Mouse (Mus musculus) urinary bladder, postnatal 14 days (tissue): ENCODE data around the gene Ccdc181.
A peak's percentile ranks its signal among the peaks of the same experiment; 100 is the strongest.
"Not testable (repeated sequence)": the region's sequence is repeated elsewhere in the genome, so short reads cannot be mapped to it uniquely, and the experiment has no call there.

Source experiments
- DNase-seq: peaks from one replicate; pipeline ENCODE4 v3.0.0; 2021; ENCODE audit warnings: low spot score

The Ccdc181 gene

GRCm38 (mm10) chr1:164275455-164275954 lies at the start of gene Ccdc181:
Gene Ccdc181 (plus strand): TSS chr1:164275585.
- DNase-seq = peak; percentile 94

- DNase-seq = not testable (repeated sequence)
These were observed 43.3 kb upstream of the Ccdc181 start for GRCm38 (mm10) chr1:164231937-164232570.

GRCm38 (mm10) chr1:164233447-164233846 lies 41.9 kb upstream of the Ccdc181 start:
- no peak for DNase-seq

GRCm38 (mm10) chr1:164235078-164235477 lies 40.3 kb upstream of the Ccdc181 start:
- no peak for DNase-seq

- DNase-seq = peak; percentile 61
These were observed 39.3 kb upstream of the Ccdc181 start for GRCm38 (mm10) chr1:164236078-164236477.

GRCm38 (mm10) chr1:164241494-164241893 lies 33.9 kb upstream of the Ccdc181 start:
- DNase-seq = no peak

GRCm38 (mm10) chr1:164242809-164243208 lies 32.6 kb upstream of the Ccdc181 start:
- DNase-seq = peak; percentile 60

- DNase-seq = no peak
These were observed 27.9 kb upstream of the Ccdc181 start for GRCm38 (mm10) chr1:164247442-164247841.

GRCm38 (mm10) chr1:164247971-164248370 lies 27.4 kb upstream of the Ccdc181 start:
- DNase-seq = no peak

- DNase-seq = peak; percentile 99
These were observed 26.7 kb upstream of the Ccdc181 start, which contains the start of gene Slc19a2 for GRCm38 (mm10) chr1:164248465-164249331. Gene Slc19a2 (plus strand): TSS chr1:164249046.

GRCm38 (mm10) chr1:164249332-164249711 lies 26.1 kb upstream of the Ccdc181 start:
- peak; percentile 39 for DNase-seq

- DNase-seq = no peak
These were observed 24.8 kb upstream of the Ccdc181 start for GRCm38 (mm10) chr1:164250391-164251150.

GRCm38 (mm10) chr1:164251438-164251837 lies 23.9 kb upstream of the Ccdc181 start:
- DNase-seq = no peak

GRCm38 (mm10) chr1:164252551-164252950 lies 22.8 kb upstream of the Ccdc181 start:
- DNase-seq = no peak

- no peak for DNase-seq
These were observed 20.5 kb upstream of the Ccdc181 start for GRCm38 (mm10) chr1:164254836-164255235.

GRCm38 (mm10) chr1:164260171-164261028 lies 15.0 kb upstream of the Ccdc181 start:
- no peak for DNase-seq

GRCm38 (mm10) chr1:164261553-164261952 lies 13.8 kb upstream of the Ccdc181 start:
- peak; percentile 21 for DNase-seq

- DNase-seq = no peak
These were observed 4.4 kb upstream of the Ccdc181 start for GRCm38 (mm10) chr1:164270941-164271340.

GRCm38 (mm10) chr1:164273659-164274058 lies 1.7 kb upstream of the Ccdc181 start:
- DNase-seq = no peak

GRCm38 (mm10) chr1:164276552-164276951 lies 1.2 kb downstream of the Ccdc181 start:
- no peak for DNase-seq

GRCm38 (mm10) chr1:164279332-164279731 lies 3.9 kb downstream of the Ccdc181 start:
- DNase-seq = no peak
